Mouse (Mus musculus): ENCODE measurements at regions not wholly inside any gene's neighbourhood (a gene's known extent, or its start where the extent isn't known, plus 50 kb on each side); places are given as distances from the start of the nearest gene placed in this dataset.
A peak's percentile ranks its signal among the peaks of the same experiment; 100 is the strongest.
"Not testable (repeated sequence)": the region's sequence is repeated elsewhere in the genome, so short reads cannot be mapped to it uniquely, and the experiment has no call there.

DNA sequence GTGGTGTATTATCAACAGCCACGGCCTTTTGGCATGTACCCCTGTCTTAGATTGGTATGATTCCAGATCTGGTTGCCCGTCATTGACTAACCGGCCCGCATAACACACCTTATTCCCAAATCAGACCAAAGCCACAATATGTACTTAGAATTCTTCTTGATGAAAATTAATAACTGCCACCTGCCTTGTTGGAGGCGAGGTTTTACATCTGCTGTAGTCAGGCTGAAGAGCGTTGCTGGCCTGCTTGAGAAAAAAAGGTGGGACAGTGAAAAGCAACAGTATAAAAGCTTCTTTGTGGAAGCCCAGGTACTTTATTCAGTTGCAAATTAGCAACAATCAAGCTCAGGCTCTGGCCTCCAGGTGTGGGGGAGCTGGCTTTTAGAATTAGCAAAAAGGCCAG is 223.6 kb upstream of the Car8 start:
- not testable (repeated sequence) for ATAC-seq (replicated peaks in 1 of 2; ENCODE audit: insufficient read depth in 1 of 2, low FRiP score in 2 of 2, low TSS enrichment in 1 of 2, low read depth in 1 of 2, poor library complexity in 2 of 2, severe bottlenecking in 2 of 2)

DNA sequence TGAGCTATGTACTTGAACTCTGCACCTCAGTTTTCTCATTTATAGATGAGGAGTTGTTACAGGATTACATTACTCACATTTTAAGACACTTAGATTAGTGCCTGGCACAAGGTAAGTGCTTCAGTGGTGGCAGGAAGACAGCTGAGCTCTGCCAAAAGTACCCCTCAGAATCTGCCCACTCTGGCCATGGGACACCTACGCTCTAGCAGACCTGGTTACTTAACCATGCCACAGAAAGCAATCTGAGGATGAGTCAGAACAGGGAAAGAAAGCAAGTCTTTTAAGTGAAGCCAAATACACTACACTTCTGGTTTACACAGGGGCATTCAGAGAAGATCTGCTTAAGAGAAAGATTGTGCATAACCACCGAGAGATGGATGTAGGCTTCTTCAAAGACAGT is 215.5 kb upstream of the Car8 start:
- no peak for ATAC-seq (replicated peaks in 1 of 2; ENCODE audit: insufficient read depth in 1 of 2, low FRiP score in 2 of 2, low TSS enrichment in 1 of 2, low read depth in 1 of 2, poor library complexity in 2 of 2, severe bottlenecking in 2 of 2)

DNA sequence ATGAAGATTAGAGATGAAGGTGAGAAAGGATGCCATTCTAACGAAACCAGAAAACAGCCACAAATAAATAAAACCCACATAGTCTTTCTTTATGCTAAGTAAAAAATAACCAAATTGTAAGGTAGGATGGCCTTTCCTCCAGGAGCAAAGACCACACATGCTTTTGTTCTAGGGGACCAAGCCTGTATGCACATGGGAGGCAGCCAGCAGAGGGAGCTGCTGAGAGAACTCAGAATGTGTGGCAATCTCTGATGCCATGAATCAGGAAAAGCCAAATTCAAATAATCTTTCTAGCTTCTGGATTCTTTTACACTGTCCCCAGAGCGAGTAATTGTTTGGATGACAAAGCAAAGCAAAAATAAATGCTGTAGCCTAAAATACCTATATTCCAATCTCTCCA is 193.6 kb upstream of the Car8 start:
- no peak for ATAC-seq (replicated peaks in 1 of 2; ENCODE audit: insufficient read depth in 1 of 2, low FRiP score in 2 of 2, low TSS enrichment in 1 of 2, low read depth in 1 of 2, poor library complexity in 2 of 2, severe bottlenecking in 2 of 2)

DNA sequence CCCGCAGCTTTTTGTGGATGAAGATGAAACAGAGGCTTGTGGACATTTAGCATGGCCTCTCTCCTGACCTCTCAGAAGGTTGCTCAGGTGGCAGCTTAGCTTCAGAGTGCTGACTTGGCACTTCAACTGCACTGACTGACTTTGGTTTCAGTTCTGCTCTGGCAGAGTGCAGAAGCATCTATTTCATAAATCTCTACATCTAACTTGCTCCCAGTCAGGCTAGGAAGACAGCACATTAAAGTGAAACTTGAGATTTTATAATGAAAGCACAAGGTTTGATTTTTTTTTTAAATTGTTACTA is 192.1 kb upstream of the Car8 start:
- no peak for ATAC-seq (replicated peaks in 1 of 2; ENCODE audit: insufficient read depth in 1 of 2, low FRiP score in 2 of 2, low TSS enrichment in 1 of 2, low read depth in 1 of 2, poor library complexity in 2 of 2, severe bottlenecking in 2 of 2)

DNA sequence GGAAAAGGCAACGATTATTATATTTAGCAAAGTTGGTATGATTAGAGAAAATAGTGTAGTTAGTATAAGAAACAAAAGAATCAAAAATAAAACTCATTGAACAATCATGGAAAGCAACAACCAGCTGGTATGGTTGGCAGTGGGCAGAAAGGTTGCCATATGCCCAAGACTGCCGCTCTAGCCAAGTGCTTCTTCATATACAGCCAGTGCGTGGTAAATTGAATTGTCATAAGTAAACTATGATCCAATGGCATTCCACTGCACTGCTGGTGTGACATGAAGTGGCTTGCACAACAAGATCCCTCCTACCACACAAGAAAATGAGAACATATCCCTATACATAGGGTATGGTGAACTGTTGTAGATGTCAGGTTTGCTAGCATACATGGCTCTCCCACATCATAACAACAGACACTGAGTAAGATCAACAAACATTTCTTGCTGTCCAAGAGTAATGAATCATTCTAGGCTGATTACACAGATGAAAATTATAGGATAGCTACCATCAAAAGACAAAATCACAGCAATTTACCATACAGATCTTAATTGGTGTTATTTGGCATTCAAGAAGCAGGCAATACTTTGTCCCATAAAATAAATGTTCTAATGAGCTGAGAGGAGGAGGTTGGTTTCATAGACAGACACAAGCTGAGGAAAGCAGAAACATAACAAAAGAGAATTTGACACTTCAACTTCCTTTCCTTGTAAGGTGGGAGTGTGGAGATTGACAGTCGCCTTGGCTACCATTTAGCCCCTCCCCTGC is 191.6 kb upstream of the Car8 start:
- no peak for ATAC-seq (replicated peaks in 1 of 2; ENCODE audit: insufficient read depth in 1 of 2, low FRiP score in 2 of 2, low TSS enrichment in 1 of 2, low read depth in 1 of 2, poor library complexity in 2 of 2, severe bottlenecking in 2 of 2)

DNA sequence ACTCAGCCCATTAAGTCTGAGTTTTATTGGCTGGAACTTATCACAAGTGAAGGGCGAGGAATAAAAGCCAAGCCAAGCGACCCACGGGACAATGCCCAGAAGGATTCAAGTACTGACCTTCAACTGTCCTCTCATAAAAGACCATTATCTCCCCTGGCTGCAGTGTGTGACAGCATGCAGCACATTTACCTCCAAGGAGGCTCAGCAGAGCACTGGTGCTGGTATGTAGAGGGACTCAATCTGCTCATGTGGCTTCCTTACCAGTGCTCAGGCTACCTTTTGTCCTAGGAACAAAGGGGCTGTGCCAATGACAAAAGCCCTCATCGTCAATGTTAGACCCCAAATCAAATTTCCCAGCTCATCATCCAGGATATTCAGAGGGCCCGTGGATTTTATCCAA is 190.9 kb upstream of the Car8 start:
- no peak for ATAC-seq (replicated peaks in 1 of 2; ENCODE audit: insufficient read depth in 1 of 2, low FRiP score in 2 of 2, low TSS enrichment in 1 of 2, low read depth in 1 of 2, poor library complexity in 2 of 2, severe bottlenecking in 2 of 2)

DNA sequence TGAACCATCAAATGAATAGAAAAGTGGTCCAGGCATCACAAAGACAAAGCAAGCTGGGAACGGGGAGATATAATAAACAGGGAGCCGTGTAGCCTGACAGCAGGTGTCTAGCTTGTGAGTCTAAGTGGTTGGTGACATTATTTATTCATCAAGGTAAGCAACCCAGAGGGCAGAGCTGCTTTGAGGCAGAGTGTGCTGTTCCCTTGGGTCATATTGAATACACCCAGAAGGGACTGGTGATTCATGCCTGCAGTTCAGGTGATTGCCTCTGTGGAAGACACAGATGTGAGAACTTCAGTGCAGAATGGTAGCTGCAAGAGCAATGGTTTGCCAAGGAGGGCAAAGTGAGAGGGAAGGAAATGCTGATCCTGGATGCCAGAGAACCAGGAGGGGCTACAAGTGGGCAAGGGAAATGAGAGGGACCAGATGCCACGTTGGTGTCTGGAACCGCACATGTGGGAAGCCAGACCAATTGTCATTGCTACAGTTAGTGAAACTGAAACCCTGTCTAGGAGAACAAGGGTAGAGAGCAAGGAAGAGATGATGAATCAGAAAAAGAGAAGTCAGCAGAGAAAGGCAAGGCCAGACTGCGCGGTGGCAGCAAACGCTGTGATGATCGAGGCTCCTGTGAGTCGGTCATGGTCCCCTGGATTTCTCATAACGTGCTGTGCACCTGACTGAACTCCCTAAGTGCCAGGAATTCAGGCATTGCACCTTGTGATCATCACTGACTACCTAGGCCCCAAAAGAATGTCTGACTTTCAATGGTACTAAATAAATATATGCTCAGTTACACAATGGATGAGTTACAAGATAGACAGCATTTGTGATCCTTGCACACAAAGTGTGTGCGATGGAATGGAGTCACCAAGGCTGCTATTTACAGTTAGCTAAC is 190.0 kb upstream of the Car8 start:
- ATAC-seq (replicated peaks in 1 of 2; ENCODE audit: insufficient read depth in 1 of 2, low FRiP score in 2 of 2, low TSS enrichment in 1 of 2, low read depth in 1 of 2, poor library complexity in 2 of 2, severe bottlenecking in 2 of 2), result peak in 1 of 2 experiments; percentile 37; a peak in 1 of 4 replicates

DNA sequence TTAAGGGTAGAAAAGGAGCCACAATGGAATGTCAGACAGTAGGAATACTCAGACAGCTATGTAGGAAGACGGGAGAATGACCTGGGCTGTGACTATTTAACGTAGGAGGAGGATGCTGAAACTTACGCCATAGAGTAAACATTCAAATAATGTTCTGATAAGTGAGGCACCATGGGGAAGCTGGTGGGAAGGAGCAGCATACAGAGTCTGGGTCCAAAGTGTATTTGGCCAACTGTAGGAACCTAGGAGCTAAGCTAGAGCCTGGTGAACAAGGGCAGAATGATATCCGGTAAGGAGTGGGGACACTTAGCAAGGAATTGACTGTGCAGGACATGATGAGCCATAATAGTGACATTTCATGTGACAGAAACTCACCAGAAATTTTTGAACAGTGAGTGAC is 189.0 kb upstream of the Car8 start:
- no peak for ATAC-seq (replicated peaks in 1 of 2; ENCODE audit: insufficient read depth in 1 of 2, low FRiP score in 2 of 2, low TSS enrichment in 1 of 2, low read depth in 1 of 2, poor library complexity in 2 of 2, severe bottlenecking in 2 of 2)

DNA sequence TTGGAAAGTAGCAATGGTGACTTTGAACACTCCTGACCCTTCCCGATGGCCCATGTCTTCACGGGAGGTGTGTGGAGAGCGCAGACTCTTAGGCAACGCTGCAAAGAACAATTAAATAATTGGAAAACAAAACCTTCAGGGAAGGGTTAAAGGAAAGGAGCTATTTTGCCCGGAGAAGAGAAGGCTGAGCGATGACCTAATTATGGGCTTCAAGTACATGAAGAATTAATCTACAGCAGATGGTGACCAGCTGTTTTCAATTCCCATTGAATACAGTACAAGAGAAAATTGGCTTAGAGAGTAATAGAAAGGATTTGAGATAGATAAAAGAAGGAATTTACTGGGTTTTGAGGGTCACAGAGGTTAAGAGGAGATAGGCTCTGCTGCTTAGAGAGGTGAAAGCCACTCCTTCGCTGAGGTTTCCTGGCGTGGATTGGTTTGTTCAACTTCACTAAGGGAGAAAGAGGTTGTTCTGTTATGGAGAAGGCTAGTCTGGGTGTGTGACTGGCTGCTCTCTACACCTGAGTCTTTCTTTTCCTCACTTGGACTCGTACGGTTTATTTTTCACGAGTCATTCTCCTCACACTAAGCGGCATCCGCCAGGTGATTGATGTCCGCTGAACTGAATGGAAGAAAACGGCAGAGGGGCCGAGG is 184.7 kb upstream of the Car8 start:
- no peak for ATAC-seq (replicated peaks in 1 of 2; ENCODE audit: insufficient read depth in 1 of 2, low FRiP score in 2 of 2, low TSS enrichment in 1 of 2, low read depth in 1 of 2, poor library complexity in 2 of 2, severe bottlenecking in 2 of 2)

DNA sequence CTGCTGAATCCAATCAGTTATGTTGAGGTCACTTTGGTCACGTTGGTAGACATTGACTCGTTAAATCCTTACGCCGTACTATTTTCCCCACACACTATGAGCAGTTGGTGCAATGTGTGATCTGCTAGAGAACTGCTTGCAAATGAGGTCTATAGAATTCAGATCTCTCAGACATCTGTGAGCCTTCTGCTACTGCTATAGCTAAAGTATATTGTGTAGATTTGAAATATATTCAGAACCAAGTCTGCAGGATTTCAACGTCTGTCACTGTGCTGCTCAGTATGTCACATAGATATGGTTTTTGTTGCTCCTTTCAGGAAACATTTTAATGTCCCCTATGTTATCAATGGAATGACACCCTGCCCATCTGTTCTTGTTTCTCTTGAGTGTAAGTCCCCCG is 182.4 kb upstream of the Car8 start:
- ATAC-seq (replicated peaks in 1 of 2; ENCODE audit: insufficient read depth in 1 of 2, low FRiP score in 2 of 2, low TSS enrichment in 1 of 2, low read depth in 1 of 2, poor library complexity in 2 of 2, severe bottlenecking in 2 of 2), result no peak

DNA sequence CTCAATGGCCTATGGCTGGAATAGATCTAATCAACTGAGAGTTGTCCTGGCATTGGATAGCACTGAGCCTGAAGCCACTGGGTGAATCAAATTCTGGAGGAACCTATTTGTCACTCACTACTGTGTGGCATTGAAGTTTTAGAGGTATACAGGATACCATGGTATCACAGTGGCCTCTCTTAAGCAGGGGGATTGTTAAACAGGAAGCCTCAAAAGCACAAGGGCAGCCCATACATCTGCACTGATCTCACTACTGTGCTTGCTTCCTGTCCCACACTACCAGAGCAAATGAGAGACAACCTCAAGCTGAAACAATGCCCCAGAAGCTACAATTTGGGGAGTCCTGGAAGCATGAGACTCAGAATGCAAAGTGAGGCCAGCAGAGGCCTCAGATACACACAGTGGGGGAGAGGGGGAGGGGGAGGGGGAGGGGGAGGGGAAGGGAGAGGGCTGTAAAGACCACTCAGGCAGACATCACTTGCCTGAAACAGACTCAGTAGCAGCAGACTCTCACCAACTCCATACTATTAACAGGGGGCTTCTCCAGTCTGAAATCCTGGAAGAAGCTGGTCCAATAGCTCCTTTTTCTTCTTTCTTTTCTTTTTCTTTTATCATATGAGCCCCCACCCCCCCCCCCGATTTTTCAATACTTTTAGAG is 179.7 kb upstream of the Car8 start:
- ATAC-seq (replicated peaks in 1 of 2; ENCODE audit: insufficient read depth in 1 of 2, low FRiP score in 2 of 2, low TSS enrichment in 1 of 2, low read depth in 1 of 2, poor library complexity in 2 of 2, severe bottlenecking in 2 of 2), result peak in 1 of 2 experiments; percentile 42; a peak in 1 of 4 replicates

DNA sequence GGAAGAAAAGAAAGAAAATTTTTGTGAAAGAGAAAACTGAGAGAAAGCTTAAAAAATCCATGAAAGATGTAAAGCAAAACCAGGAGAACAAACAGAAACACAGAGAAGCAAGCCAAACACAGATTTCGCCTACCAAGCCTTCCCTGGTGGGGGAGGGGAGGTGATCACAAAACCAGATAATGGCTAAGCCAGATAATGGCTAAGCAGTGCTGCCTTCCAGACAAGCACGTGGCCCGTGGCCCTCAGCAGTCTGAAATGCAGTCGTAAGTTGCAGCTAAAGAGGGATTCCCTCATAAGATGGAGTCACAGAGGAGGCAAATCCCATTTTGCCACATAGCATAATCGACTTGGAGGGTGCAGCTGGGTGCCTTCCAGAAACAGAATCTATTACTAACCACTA is 179.0 kb upstream of the Car8 start:
- ATAC-seq (replicated peaks in 1 of 2; ENCODE audit: insufficient read depth in 1 of 2, low FRiP score in 2 of 2, low TSS enrichment in 1 of 2, low read depth in 1 of 2, poor library complexity in 2 of 2, severe bottlenecking in 2 of 2), result no peak

DNA sequence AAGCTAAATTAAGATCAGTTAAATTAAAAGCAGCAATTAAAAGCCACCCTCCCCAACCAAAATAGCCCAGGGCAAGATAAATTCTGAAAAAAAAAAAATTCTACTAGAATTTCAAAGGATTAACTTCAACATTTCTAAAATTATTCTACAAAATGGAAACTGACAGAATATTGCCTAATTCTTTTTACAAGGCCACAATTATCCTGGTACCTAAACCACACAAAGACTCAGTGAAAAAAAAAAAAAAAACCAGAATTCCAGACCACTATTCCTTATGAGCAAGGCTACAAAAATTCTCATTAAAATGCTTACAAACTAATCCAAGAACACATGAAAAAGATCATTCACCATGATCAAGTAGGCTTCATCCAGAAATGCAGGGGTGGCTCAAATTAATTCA is 174.5 kb upstream of the Car8 start:
- no peak for ATAC-seq (replicated peaks in 1 of 2; ENCODE audit: insufficient read depth in 1 of 2, low FRiP score in 2 of 2, low TSS enrichment in 1 of 2, low read depth in 1 of 2, poor library complexity in 2 of 2, severe bottlenecking in 2 of 2)

DNA sequence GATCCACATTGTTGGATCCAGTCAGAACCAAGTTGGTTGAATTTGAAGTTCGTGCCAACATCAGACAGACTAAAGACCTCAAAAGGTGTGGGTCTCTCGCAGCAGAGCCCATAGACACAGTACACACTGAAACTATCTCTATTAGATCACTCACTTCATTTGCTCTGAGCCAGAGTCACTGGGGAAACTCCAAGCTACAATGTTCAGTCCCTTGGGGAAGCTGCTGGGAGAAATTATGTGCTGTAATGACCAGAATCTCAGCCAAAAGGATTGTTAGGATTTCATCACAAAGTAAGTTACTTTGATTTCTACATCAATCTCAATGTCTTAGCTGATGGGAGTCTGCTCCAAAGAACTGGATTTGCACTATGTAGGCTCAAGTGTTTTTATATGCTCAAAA is 161.2 kb upstream of the Car8 start:
- no peak for ATAC-seq (replicated peaks in 1 of 2; ENCODE audit: insufficient read depth in 1 of 2, low FRiP score in 2 of 2, low TSS enrichment in 1 of 2, low read depth in 1 of 2, poor library complexity in 2 of 2, severe bottlenecking in 2 of 2)

DNA sequence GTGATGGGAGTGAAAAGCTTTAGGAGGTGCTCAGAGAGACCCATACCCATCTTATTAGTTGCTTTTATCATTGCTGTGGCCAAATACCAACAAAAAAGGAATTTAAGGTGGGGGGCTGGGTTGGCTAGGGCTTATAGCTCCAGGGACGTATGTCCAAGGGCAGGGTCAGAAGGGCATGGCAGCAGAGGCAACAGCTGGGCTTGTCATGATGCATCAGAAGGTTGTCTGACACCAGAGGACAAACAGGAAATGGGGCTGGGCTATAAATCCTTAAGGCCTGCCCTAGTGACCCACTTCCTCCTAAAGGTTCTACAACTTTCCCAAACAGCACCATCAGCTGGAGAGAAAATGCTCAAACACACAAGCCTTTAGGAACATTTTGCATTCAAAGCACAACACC is 160.6 kb upstream of the Car8 start:
- no peak for ATAC-seq (replicated peaks in 1 of 2; ENCODE audit: insufficient read depth in 1 of 2, low FRiP score in 2 of 2, low TSS enrichment in 1 of 2, low read depth in 1 of 2, poor library complexity in 2 of 2, severe bottlenecking in 2 of 2)

DNA sequence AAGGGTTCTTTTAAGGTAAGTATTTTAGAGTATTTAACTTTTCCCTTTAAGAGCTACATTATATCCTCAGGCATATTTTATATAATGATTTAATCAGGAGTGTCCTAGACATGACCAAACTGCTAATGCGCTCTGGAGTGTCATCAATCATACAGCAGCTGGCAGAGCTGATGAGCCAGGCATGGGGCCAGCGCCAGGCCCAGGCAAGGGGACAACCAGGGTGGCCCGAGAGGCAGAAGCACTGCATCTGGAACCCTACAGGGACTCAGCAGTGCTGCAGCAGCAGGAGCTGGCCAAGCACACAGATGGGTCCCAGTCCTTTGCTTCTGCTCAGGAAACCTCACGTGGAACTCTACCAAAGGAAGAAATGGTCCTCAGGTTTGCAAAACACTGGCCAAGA is 160.1 kb upstream of the Car8 start:
- ATAC-seq (replicated peaks in 1 of 2; ENCODE audit: insufficient read depth in 1 of 2, low FRiP score in 2 of 2, low TSS enrichment in 1 of 2, low read depth in 1 of 2, poor library complexity in 2 of 2, severe bottlenecking in 2 of 2), result no peak

DNA sequence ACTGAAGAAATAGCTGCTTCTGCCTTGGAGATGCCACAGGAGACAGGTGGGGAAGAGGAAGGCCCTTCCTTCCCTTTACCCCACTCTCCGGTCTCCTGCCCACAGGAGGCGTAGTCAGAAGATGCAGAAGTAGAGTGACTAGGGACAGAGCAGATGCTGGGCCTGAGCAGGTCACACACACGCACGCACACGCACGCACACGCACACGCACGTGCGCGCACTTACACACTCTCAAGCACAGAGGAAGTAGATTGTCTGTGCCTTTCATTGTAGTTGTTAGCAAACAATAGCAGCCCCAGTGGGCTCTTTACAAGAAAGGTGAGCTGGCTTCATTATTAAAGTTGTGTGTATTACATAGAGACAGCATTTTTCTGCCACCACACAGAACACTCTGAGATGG is 144.3 kb upstream of the Car8 start:
- ATAC-seq (replicated peaks in 1 of 2; ENCODE audit: insufficient read depth in 1 of 2, low FRiP score in 2 of 2, low TSS enrichment in 1 of 2, low read depth in 1 of 2, poor library complexity in 2 of 2, severe bottlenecking in 2 of 2), result no peak

DNA sequence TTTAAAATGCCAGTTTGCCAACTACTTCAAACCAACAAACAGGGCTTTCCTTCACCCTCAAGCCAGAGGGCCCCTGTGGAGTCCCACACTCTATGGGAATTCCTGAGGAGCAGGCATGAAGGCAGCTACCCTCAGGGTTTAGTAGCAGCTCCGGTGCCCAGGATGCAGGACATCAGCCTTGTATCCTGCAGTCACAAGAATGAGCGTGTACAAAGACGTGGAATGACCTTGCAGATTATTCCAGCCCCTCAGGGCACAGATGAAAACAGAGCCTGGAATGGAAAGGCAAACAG is 143.2 kb upstream of the Car8 start:
- ATAC-seq (replicated peaks in 1 of 2; ENCODE audit: insufficient read depth in 1 of 2, low FRiP score in 2 of 2, low TSS enrichment in 1 of 2, low read depth in 1 of 2, poor library complexity in 2 of 2, severe bottlenecking in 2 of 2), result no peak

Data from hematopoietic stem cell, adult 5-6 weeks (primary cell).